Mouse (Mus musculus): Measurements from ENCODE around the gene Atf5. TPM values are rescaled to one million over a fixed set of nuclear protein-coding genes. Genes with fewer than 3 reads are reported as not detected.
A peak's percentile ranks its signal among the peaks of the same experiment; 100 is the strongest.

Atf5 gene
- polyA plus RNA-seq, 1 experiment, result 76.5 TPM

GRCm38 (mm10) chr7:44824872-44825271 is 8.4 kb upstream of the Atf5 start:
- WGBS, result 6% methylated on average over 3 of the region's 3 CpGs
- TF ChIP-seq CTCF (IDR thresholded peaks at IDR 0.05; ENCODE audit: borderline replicate concordance, control insufficient read depth, extremely low read depth, insufficient read depth, low read length, poor library complexity), result no peak
- no peak for TF ChIP-seq POLR2A (IDR thresholded peaks at IDR 0.05; ENCODE audit: control insufficient read depth, extremely low read depth, insufficient read depth, low read length, poor library complexity)
- no peak overlapping the region for H3K4me3 ChIP-seq (ENCODE audit: control insufficient read depth, insufficient read depth, low read length)
- H3K27ac ChIP-seq (ENCODE audit: control insufficient read depth, insufficient read depth, low read length), result no peak overlapping the region
- H3K4me1 ChIP-seq (replicated peaks; ENCODE audit: control insufficient read depth, insufficient read depth, low read length), result peaks cover 5% of the 10 kb centered on the region
- H3K27me3 ChIP-seq (ENCODE audit: control insufficient read depth, insufficient read depth, low read length), result no peaks in the 10 kb centered on the region
- peaks cover 14% of the 10 kb centered on the region for H3K36me3 ChIP-seq (ENCODE audit: control insufficient read depth, insufficient read depth, low read length)
- peak; percentile 80 for DNase-seq

GRCm38 (mm10) chr7:44823409-44823808 is 7.0 kb upstream of the Atf5 start:
- H3K36me3 ChIP-seq (ENCODE audit: control insufficient read depth, insufficient read depth, low read length), result no peaks in the 10 kb centered on the region; the same call in 1 of the 2 replicates
- no peak for DNase-seq

GRCm38 (mm10) chr7:44821666-44822448 is 5.4 kb upstream of the Atf5 start:
- Histone ChIP-seq H3K36me3 (ENCODE audit: control insufficient read depth, insufficient read depth, low read length) (no peaks in the 10 kb centered on the region; the same call in 1 of the 2 replicates), H3K27ac (ENCODE audit: control insufficient read depth, insufficient read depth, low read length) (no peak overlapping the region), H3K4me3 (ENCODE audit: control insufficient read depth, insufficient read depth, low read length) (no peak overlapping the region), H3K4me1 (replicated peaks; ENCODE audit: control insufficient read depth, insufficient read depth, low read length) (peaks cover 24% of the 10 kb centered on the region), H3K27me3 (ENCODE audit: control insufficient read depth, insufficient read depth, low read length) (no peaks in the 10 kb centered on the region)
- 86% methylated on average over 7 of the region's 7 CpGs for WGBS
- no peak for DNase-seq
- TF ChIP-seq CTCF (IDR thresholded peaks at IDR 0.05; ENCODE audit: borderline replicate concordance, control insufficient read depth, extremely low read depth, insufficient read depth, low read length, poor library complexity) (no peak), POLR2A (IDR thresholded peaks at IDR 0.05; ENCODE audit: control insufficient read depth, extremely low read depth, insufficient read depth, low read length, poor library complexity) (no peak)

More at GRCm38 (mm10) chr7:44823409-44823808, 7.0 kb upstream of the Atf5 start:
- peaks cover 15% of the 10 kb centered on the region for H3K4me1 ChIP-seq (replicated peaks; ENCODE audit: control insufficient read depth, insufficient read depth, low read length)
- 66% methylated on average over 7 of the region's 7 CpGs for WGBS
- no peak overlapping the region for H3K27ac ChIP-seq (ENCODE audit: control insufficient read depth, insufficient read depth, low read length)
- no peaks in the 10 kb centered on the region for H3K27me3 ChIP-seq (ENCODE audit: control insufficient read depth, insufficient read depth, low read length)
- TF ChIP-seq CTCF (IDR thresholded peaks at IDR 0.05; ENCODE audit: borderline replicate concordance, control insufficient read depth, extremely low read depth, insufficient read depth, low read length, poor library complexity) (no peak), POLR2A (IDR thresholded peaks at IDR 0.05; ENCODE audit: control insufficient read depth, extremely low read depth, insufficient read depth, low read length, poor library complexity) (no peak)
- no peak overlapping the region for H3K4me3 ChIP-seq (ENCODE audit: control insufficient read depth, insufficient read depth, low read length)

GRCm38 (mm10) chr7:44820525-44820924 is 4.1 kb upstream of the Atf5 start:
- Histone ChIP-seq H3K4me3 (ENCODE audit: control insufficient read depth, insufficient read depth, low read length) (no peak overlapping the region), H3K36me3 (ENCODE audit: control insufficient read depth, insufficient read depth, low read length) (no peaks in the 10 kb centered on the region; the same call in 1 of the 2 replicates), H3K4me1 (replicated peaks; ENCODE audit: control insufficient read depth, insufficient read depth, low read length) (peaks cover 24% of the 10 kb centered on the region), H3K27ac (ENCODE audit: control insufficient read depth, insufficient read depth, low read length) (no peak overlapping the region), H3K27me3 (ENCODE audit: control insufficient read depth, insufficient read depth, low read length) (no peaks in the 10 kb centered on the region)
- TF ChIP-seq POLR2A (IDR thresholded peaks at IDR 0.05; ENCODE audit: control insufficient read depth, extremely low read depth, insufficient read depth, low read length, poor library complexity), result no peak
- no peak for TF ChIP-seq CTCF (IDR thresholded peaks at IDR 0.05; ENCODE audit: borderline replicate concordance, control insufficient read depth, extremely low read depth, insufficient read depth, low read length, poor library complexity)
- 85% methylated on average over 3 of the region's 3 CpGs for WGBS
- no peak for DNase-seq

GRCm38 (mm10) chr7:44819863-44820262 is 3.4 kb upstream of the Atf5 start:
- no peaks in the 10 kb centered on the region for H3K36me3 ChIP-seq (ENCODE audit: control insufficient read depth, insufficient read depth, low read length)
- H3K27me3 ChIP-seq (ENCODE audit: control insufficient read depth, insufficient read depth, low read length), result no peaks in the 10 kb centered on the region
- peaks cover 28% of the 10 kb centered on the region for H3K4me1 ChIP-seq (replicated peaks; ENCODE audit: control insufficient read depth, insufficient read depth, low read length)
- no peak overlapping the region for H3K27ac ChIP-seq (ENCODE audit: control insufficient read depth, insufficient read depth, low read length)
- no peak overlapping the region for H3K4me3 ChIP-seq (ENCODE audit: control insufficient read depth, insufficient read depth, low read length)
- no peak for DNase-seq
- 57% methylated on average over 5 of the region's 5 CpGs for WGBS
- TF ChIP-seq POLR2A (IDR thresholded peaks at IDR 0.05; ENCODE audit: control insufficient read depth, extremely low read depth, insufficient read depth, low read length, poor library complexity), result no peak
- no peak for TF ChIP-seq CTCF (IDR thresholded peaks at IDR 0.05; ENCODE audit: borderline replicate concordance, control insufficient read depth, extremely low read depth, insufficient read depth, low read length, poor library complexity)

- Histone ChIP-seq H3K27me3 (ENCODE audit: control insufficient read depth, insufficient read depth, low read length) (no peaks in the 10 kb centered on the region), H3K36me3 (ENCODE audit: control insufficient read depth, insufficient read depth, low read length) (no peaks in the 10 kb centered on the region), H3K27ac (ENCODE audit: control insufficient read depth, insufficient read depth, low read length) (no peak overlapping the region), H3K4me1 (replicated peaks; ENCODE audit: control insufficient read depth, insufficient read depth, low read length) (peaks cover 25% of the 10 kb centered on the region), H3K4me3 (ENCODE audit: control insufficient read depth, insufficient read depth, low read length) (no peak overlapping the region)
- DNase-seq, result no peak
- TF ChIP-seq CTCF (IDR thresholded peaks at IDR 0.05; ENCODE audit: borderline replicate concordance, control insufficient read depth, extremely low read depth, insufficient read depth, low read length, poor library complexity) (no peak), POLR2A (IDR thresholded peaks at IDR 0.05; ENCODE audit: control insufficient read depth, extremely low read depth, insufficient read depth, low read length, poor library complexity) (no peak)
- WGBS, result 88% methylated on average over 2 of the region's 2 CpGs
These were observed 2.9 kb upstream of the Atf5 start for GRCm38 (mm10) chr7:44819391-44819790.

All from thymus, adult 2 months (tissue).